Mouse (Mus musculus) common myeloid progenitor, adult 5-6 weeks (primary cell): ENCODE results near the gene Dapk2. TPM values are rescaled to one million over a fixed set of nuclear protein-coding genes. Genes with fewer than 3 reads are reported as not detected.
A peak's percentile ranks its signal among the peaks of the same experiment; 100 is the strongest.

ENCODE experiments used
- ATAC-seq: replicated peaks from 2 replicates; pipeline ENCODE4 v1.8.0; 2016; ENCODE audit warnings: low read depth, mild to moderate bottlenecking, moderate TSS enrichment, inconsistent platforms; ENCODE audit not compliant: poor library complexity, severe bottlenecking
- total RNA-seq: library from RNA; stranded (forward); fragments of 200-1000, 187-1606 nt; gene quantifications from 2 replicates; pipeline ENCODE4 v1.2.3, GENCODE M21; 2017

Dapk2 gene
- total RNA-seq, 1 experiment from 2014 or later: 4.0 TPM

DNA sequence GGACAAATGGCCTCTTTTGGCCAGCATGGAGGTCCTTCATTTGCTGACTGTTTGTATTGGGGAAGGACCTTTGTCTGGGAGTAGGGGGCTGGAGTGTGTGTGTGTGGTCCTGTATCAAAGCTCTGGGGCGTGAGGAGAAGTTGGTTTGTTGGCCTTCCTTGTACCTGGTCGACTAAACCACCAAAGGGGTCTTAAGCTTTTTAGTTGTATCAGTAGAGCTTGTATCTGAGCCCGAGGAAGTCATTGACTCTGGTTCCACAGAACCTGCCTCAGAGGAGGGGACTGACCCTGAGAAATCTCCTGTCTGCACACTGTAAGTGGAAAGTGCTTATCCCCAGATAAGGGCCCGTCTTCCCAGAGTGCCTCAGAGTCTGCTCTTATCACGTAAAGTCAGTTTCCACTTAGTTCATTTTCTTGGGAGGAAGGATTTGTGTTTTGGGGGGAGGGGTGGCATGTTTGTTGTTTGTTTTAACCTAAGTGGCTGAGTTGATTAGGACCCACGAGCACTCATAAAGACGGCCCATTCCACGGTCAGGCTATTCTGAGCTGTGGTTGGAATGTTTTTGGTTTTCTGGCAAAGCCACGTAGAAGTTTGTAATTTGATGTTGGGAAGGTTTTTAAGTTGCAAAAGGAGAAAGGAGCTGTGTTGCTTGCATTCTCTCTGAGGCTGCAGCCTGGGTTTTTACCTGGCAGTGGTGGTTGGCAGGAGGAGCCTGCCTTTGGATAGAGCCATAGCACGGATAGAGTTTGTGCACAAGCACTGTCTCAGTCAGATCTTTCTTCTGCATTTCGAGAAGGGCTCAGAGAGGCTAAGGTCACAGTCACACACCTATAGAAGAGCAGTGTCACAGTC, 24.0 kb downstream of the Dapk2 start:
- ATAC-seq: peak; percentile 83

GRCm38 (mm10) chr9:66182679-66182993, 24.6 kb downstream of the Dapk2 start:
- ATAC-seq: no peak

DNA sequence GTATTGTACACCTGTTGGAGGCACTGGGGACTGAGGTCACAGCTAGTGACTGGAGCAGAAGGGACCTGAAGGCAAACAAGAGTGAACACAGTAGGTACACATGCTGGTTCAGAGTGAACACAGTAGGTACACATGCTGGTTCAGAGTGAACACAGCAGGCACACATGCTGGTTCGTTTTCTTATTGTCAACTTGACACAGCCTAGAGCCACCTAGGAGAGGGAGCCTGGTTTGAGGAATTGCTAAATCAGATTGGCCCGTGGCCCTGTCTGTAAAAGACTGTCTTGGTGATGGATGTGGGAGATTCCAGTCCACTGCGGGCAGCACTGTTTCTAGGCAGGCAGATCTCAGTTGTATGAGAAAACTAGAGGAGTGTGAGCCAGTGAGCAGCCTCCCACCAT, 25.0 kb downstream of the Dapk2 start:
- no peak for ATAC-seq

- no peak for ATAC-seq
Observed at GRCm38 (mm10) chr9:66184572-66184971, 26.5 kb downstream of the Dapk2 start.

DNA sequence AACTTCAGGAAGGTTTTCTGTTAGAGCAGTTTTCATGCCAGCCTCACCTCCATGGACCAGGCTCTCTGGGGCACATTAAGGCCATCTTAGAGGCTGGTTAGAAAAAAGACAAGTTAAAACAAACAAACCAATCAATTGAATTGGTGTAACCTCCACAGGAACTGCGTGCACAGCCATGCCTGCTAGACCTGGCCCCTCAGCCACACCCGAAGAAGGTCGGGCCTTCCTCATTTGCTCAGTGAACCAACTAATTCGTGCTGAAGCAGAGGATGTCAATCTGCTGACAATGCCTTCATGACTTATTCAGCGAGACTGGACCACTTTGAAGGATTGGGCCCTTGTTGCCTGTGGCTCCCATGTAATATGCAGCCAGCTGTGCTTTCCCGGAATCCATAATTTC, 28.4 kb downstream of the Dapk2 start:
- no peak for ATAC-seq

DNA sequence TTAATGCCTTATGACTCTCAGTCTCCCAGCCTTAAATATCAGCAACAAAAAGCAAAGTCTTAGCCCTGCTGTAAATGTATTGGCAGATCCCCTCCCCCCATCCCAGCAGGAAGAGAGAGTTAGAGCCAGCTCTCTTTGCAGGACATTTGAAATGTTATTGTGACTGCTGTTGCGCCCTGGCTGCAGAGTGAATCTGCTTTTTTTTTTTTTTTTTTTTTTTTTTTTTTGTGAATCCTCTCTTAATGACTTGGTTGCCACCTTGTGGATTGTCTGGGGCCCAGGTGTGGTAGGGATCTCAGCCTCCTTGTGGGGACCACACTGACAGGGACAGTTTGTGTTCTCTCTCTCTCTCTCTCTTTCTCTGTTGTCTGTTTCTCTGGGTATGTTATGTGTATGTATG, 31.0 kb downstream of the Dapk2 start:
- no peak for ATAC-seq

DNA sequence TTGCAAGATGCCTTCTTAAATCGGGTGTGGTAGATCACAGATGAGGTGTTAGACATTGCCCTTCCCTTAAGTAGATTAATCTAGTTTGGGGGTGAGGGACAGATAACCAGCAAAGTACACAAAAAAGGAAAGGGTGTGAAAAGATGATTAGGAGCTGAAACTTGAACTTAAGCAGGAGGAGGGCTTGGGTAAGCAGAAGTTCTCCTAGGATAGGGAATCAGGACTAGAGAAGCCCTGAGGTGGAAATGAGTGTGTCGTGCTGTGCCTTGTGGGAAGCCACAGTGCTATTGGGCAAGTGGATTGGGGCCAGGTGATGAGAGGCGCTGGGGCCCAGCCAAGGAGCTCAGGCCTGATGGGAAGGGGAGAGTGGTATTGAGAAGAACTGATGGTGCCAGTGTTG, 36.0 kb downstream of the Dapk2 start:
- peak; percentile 77 for ATAC-seq

DNA sequence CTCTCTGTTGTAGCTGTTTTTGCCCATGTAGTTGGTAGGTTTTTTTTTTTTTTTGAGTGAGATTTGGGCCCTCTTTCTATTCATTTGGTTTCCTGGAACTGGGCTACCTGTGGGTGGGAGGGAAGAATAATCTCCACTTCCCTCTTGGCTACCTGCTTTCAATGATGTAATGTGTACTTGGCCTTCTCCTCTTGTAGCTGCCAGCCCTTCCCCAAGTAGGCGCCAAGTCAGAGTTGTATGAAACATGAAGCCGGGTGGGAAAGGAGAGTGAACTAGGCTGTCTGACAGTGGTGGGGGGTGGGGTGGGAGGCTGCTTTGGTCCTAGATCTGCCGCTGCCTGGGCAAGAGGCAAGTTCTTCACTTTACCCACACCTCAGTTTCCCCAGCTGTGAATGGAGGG, 38.5 kb downstream of the Dapk2 start:
- no peak for ATAC-seq

- no peak for ATAC-seq
Observed at GRCm38 (mm10) chr9:66198533-66198932, 40.5 kb downstream of the Dapk2 start.

DNA sequence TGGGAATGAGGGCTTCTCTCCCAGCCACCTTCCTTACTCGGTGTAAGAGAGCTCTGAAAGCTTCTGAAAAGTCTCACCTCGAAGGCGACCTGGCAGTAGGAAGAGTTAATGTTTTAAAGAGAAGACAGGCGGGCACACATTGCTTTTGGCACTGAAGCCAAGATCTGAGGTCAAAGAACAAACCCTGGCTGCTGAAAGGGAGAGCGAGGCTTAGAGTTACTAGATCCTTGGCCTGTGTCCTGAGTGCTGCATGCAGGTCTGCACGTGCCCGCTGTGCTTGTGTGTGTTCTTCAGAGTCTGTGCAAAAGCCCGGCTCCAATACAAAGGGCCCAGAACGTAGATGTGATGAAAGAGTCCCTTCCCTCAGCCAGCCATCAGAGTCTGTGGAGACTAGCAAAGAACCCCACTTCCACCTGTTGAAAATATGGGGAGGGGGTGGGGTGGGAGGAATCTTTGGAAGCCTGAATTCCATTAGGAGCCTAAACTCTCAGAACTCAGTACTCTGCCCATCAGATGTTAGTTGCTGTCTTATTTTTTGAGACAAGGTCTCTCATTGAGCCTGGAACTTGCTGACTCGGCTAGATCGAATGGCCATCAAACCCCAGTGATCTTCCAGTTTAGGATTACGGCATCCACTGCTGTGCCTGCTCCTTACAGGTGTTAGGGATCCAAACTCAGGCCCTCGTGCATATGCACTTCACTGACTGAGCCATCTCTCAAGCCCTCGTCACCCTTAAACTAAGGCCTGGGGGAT, 41.8 kb downstream of the Dapk2 start:
- ATAC-seq: no peak

- ATAC-seq: peak; percentile 12; the same call in 1 of the 2 replicates
Observed at GRCm38 (mm10) chr9:66200411-66200789, 42.4 kb downstream of the Dapk2 start.

DNA sequence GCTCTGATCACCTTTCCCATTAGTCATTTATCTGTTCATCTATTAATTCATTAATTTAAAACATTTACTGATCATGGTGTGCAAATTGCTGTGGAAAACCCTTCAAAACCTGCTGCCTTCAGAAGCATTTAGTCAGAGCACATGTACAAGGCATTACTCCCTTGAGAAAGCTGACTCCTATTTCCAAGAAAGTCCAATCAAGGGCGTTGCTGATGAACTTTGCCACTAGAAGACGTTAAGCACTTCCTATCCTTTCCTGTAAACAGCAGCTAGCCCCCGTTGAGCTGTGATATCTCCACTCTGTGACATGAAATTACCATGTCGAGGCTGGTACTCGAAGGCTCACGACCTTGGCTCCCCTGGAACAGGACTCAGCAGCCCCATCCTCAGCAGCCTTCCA, 43.6 kb downstream of the Dapk2 start:
- ATAC-seq: no peak

DNA sequence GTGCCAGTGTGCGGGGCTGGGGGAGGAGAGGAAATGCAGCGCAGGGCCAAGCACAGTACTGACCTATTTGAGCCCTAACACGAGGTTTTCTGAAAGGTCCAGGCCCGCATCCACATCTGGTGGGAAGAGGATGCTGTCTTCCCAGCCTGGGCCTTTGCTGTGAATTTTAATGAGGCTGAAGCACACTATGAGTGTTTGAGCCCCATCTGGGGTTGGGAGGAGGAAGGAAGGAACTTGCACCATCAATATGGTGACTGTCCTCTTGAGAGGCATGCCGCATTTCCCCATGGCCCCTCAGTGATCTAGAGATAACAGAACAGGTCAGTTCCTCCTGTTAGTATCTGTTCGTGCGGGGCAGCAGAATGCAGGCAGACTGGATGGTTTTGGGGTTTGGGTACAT, 44.4 kb downstream of the Dapk2 start:
- peak; percentile 80 for ATAC-seq

GRCm38 (mm10) chr9:66205702-66206101, 47.7 kb downstream of the Dapk2 start:
- no peak for ATAC-seq

DNA sequence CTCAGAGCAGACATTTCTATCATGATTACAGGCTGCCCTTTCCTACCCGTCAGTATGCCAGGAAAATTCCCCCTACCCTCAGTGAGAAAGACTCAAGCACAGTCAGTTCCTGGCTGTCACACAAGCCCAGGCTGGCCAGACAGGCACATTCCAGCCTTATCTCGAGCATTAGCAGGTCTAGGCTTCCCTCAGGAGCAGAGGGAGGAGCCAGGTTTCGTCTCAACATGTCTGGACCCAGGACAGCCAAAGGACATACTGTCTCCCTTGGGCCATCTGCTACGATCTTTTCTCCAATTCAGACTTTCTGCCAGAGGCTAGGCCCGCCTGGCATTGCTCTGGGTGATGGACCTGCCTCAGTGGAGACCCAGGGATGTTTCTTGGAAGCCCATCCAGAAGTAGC, 48.8 kb downstream of the Dapk2 start:
- no peak for ATAC-seq

DNA sequence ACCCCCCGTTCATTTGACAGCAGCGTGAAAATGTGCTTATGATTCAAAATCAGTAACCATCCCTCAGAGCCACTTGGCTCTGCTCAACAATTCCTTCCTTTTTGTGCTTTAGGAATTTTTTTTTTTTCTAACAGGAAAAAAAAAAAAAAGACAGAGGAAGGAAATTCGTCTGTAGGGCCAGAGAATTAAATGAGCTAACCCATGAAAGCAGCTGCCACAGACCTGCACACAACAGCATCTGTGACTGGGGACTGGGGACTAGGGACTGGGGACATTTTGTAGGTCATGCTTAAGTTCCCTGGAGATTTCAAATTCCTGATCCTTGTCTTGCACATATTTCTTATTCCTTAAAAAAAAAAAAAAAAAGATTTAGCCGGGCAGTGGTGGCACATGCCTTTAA, 53.4 kb downstream of the Dapk2 start:
- no peak for ATAC-seq

GRCm38 (mm10) chr9:66212088-66212487, 54.1 kb downstream of the Dapk2 start:
- ATAC-seq: no peak

GRCm38 (mm10) chr9:66212802-66213201, 54.8 kb downstream of the Dapk2 start:
- no peak for ATAC-seq

DNA sequence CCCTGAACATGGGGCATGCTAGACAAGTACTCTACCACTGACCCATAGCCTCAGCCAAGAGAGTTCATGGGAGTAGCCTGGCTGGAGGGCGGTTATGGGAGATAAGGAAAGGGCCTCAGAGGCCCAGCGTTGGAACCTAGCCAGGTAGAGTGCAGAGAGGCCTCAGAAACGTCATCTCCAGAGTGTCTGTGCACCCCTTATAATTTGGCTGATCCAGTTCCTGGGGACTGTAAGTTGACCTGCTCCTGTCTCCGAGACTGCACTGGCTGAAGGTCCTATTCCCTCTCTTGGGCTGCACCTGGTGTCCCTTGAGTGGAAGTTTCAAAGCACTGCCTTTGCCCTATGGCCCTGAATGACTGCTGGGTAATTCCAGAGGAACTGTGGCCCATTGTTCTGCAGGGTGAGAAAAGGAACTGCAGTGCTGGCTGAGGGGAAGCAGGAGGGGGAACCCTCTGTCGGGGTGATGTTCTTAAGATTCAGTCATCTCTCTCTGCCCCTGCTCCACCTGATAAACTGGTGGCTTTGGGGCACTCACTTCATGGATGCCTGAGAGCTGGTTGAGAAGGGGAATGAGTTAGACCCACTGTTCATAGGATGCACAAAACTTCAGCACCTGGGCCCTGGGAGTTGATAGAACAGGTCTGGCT, 55.5 kb downstream of the Dapk2 start:
- ATAC-seq: peak; percentile 63

DNA sequence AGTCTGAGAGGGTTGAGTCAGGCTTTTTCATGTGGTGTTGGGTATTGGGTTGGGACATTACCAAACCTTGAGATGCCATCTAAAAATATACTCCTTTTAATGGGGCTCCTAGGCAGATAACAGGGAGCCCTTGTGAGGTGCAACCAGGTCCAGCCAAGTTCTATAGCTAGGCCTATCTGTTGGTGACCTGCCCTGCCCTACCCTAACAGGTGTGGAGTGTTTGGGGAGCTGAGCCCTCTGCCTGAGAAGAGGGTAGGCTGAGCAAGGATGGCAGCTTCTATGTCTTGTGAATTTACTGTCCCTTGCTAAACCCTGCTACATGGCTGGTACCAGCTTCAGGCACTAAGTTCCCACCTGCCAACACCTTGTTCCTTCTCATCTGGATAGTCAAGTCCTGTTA, 57.5 kb downstream of the Dapk2 start:
- ATAC-seq: no peak

DNA sequence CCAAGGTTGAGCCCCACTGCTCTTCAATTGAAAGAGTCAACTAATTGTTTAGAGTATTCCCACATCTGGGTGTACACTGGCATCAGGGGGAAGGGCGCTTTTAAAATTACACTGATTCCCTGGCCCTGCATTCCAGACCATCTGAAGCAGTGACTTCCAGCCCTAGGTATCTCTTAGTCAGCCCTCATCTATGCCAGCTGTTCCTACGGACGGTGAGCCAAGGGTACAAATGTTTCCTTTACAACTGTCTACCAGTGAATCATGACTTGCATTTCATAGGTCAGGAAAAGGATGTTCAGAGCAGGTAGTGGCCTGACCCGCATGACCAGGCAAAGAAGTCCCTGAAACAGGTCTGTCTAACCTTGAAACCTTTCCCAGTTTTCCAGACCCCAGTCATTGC, 59.9 kb downstream of the Dapk2 start:
- no peak for ATAC-seq
